Mouse (Mus musculus) layer of hippocampus, postnatal 10 days (tissue): ENCODE data around the gene Dysf. TPM values are rescaled to one million over a fixed set of nuclear protein-coding genes. Genes with fewer than 3 reads are reported as not detected.
"Not testable (repeated sequence)": the region's sequence is repeated elsewhere in the genome, so short reads cannot be mapped to it uniquely, and the experiment has no call there.

Experiments
- DNase-seq, 2 experiments: peaks; one replicate each; pipeline ENCODE4 v3.0.0; 2021; ENCODE audit warnings: low spot score in 2 of 2
- long read RNA-seq: library from polyadenylated mRNA; stranded (forward); transcript quantifications from one replicate; pipeline ENCODE4 v2.0.0, GENCODE M21; 2023
- total RNA-seq, 2 experiments: library from RNA; stranded (reverse); gene quantifications; 2 replicates each; pipeline ENCODE4 v1.2.3; 2021

Dysf gene
- 1 to 10 TPM; 3.5 to 4.0 TPM for total RNA-seq
- long read RNA-seq, partial matches to known transcripts: 1 of 8 reads
- long read RNA-seq, other reads (novel, unspliced or antisense): 7 of 8 reads

DNA sequence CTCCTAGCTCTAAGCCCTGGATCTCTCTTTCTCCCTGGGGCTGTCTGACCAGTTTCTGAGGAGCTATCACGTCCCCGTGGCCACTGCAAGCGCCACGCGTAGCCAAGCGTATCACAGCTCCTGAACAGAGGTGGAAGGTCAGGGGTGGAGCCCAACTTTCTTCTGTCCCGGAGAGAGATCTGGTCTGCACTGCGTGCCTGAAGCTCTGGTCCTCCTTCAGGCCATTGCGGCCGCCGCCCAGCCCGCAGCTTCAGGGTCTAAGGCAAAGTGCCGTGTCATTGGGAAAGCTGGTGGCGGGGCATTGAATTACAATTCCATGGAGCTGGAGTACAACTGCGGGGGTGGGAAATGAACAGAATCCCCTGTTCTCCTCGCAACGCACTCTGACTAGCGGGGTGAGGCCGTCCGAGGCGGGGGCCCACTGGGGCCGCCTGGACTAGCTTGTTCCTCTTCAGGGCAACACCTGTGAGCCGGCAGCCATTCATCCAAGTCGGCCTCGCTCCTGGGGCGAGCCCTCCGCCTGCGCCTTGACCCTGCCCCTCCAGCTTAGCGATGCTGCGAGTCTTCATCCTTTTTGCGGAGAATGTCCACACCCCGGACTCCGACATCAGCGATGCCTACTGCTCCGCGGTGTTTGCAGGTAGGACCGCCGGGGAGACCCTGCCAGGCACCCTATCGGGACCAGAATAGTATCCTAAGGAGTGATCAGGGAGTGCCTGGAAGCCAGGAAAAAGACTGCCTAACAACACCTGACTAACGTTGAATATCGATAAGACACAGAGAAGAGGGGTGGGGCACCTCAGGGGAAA, at the start of gene Dysf:
Gene Dysf, plus strand, starts transcription at position 228 of the 809 bp plus-strand sequence.
- peak; percentile 31 to 35 for DNase-seq

DNA sequence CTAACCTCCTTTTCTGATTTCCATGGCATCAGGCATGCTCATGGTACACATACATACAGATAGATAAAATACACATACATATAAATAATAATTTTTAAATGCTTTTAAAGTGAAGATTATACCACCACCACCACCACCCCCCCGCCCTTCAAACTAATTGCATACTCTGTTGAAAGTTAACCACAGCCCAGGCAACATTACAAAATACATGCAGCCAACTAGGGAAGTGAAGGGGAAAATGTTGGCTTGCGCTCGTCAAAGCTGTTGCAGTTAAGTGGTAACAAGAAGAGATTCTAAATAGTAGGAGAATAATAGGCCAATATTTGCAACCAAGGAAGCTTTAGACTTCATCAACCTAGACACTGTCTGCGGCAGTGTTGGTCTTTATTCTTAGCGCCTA, 20.7 kb upstream of the Dysf start:
- no peak for DNase-seq

DNA sequence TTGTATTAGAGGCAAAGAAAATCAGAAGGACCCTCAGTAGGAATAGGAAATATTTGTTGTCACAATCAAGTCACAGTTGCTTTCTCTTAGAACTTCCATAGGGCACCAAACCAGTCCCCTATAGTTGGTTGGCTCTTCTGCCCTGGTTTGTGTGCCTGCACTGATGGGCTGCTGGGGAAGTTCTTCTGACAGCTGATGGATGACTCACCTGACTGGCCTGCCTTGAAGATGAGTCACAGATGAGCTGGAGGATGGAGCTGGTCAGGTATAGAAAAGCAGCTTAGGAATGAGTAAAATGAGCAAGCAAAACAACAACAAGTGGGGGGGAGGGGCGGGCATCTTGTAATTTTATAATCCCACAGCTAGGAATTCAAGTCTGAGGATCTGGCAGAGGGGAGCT, 5.7 kb upstream of the Dysf start:
- DNase-seq: no peak

- no peak for DNase-seq
Measured at GRCm38 (mm10) chr6:84004295-84004694, 4.1 kb upstream of the Dysf start.

- DNase-seq: no peak
Measured at GRCm38 (mm10) chr6:84009172-84009872, 932 bp downstream of the Dysf start.

GRCm38 (mm10) chr6:84009915-84010302, 1.5 kb downstream of the Dysf start:
- DNase-seq: no peak

DNA sequence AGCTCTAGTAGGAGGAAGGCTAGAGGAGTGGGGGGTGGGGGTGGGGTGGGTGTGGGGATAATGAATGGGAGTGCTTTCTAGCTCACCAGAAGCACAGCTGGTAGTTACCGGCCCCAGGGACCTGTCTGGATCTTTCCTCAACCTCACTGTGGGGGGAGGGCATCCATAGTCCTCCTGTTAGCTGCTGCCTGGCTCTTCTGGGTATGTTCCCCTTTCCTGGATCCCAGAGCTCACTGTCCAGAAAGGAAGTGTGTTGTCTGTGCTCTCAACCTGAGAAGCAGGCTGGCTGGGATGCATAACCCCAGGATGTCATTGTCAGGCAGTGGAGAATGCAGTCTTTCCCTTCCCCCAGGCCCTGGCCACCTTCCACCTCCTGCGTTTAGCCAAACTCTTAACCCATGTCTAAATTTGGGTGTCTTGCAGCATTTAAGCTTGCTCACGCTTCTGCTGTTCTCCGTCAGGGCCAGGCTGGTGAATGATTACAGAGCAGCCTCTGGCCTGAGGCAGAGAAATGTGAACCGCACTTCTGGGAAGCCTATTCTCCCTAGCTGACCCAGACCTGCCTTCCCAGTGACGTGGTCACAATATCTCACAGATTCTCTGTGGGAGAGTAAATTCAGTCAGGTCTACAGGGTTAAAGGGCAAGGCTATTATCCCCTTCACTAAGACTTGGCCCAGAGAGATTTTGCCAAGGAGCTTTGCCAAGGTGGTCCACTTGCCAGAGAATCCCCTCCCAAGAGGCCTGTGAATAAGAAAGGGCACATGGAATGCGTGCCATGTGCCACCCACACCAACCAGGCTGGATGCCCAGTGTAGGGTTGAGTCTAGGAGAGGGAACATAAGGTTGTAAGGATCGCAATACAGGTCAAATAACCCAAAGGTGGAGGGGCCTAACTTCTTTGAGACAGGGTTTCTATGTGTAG, 2.2 kb downstream of the Dysf start:
- no peak for DNase-seq

DNA sequence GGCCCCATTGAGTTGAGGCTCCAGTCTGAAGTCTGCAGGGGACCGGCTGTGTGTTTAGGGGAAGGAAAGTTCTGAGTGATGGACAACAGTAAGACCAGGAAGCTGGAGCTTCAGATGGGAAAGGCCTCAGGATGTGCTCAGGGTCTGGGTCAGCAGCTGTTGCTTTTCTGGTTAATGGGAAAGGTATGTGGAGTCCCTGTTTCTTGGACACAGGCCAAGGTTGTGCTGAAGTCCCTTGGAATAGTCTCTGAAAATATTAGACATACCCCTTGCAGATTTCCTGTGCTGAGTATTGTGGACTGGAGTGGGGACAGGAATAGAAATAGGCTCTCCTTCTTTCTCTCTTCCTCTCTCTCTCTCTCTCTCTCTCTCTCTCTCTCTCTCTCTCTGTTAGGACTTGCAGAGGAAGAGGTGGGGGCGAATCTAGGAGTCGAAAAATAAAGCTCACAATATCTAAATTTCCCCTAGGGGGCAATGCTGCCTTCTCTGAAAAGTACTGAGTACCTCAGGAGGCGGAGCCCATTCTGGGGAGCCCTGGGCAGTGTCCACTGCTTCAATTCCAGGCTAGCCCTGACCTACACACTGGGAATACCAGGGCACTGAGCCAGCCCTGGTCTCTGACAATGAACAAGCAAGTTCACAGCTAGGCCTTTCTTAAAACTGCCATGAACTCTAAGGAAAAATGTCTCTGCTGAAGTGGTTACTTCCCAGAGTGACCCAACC, 6.7 kb downstream of the Dysf start:
- DNase-seq: not testable (repeated sequence)

DNA sequence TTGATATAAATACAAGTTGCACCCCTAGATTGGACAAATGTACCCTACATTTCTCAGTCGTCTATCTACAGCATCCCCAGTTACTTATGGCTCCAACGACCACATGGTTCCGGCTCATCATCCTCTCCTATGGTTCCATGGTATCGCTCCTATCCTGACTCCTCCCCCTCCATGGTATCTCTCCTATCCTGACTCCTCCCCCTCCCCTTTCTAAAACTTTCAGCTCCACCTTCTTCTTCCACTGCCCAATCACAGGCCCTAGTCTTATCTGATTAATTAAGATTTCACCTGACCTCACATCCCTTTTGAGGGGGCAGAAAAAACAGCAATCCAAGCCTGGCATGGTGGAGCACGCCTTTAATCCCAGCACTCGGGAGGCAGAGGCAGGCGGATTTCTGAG, 8.5 kb downstream of the Dysf start:
- no peak for DNase-seq

- no peak for DNase-seq
Measured at GRCm38 (mm10) chr6:84017392-84017791, 9.0 kb downstream of the Dysf start.

DNA sequence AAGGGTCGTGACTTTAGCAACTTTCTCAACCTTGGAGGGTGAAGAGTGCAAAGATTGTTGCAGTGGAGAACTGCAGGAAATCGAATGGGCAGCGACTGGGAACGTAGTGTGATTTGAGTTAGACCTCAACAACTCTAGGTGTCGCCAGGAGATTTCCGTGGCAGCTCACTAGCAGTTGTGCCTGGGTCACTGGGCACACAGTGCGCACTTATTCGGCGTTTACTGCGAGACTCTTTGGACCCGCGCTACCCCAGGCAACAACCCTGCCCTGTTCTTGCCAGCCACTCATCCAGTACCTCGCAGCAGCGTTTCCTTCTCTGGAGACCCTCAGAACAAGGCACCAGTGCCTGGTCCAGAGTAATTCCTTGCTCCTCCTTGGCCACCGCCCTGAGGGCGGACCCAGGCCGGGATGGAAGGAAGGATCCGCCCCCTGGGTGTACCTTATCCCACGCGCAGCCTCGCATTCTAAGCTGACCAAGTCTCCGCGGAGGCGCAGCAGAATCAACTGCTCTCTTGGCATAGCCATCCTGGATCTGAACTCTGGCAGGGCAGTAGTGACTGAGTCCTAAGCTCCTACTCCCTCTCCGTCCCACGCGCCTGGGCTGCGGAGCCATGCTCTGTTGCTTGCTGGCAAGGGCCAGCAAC, 10.6 kb downstream of the Dysf start:
- no peak for DNase-seq

DNA sequence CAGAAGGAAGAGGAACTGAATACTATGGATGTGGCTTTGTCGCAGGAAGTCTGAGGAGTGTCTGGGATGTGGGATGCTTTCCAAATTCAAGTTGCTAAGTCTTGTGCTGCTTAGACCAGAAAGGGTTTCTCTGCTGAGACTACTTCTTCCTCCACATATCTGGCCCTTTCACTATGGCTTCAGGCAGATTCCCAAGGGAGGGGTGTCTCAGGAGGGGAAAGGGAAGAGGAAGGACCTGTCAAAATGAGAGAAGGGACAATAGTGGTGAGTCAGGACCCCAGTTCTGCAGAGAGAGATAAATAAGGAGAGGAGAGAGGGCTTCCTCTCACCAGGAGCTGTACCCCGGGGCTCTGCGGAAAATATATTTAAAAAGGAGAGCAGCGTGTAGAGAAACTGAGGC, 11.6 kb downstream of the Dysf start:
- no peak for DNase-seq

GRCm38 (mm10) chr6:84021990-84022389, 13.6 kb downstream of the Dysf start:
- DNase-seq: no peak

GRCm38 (mm10) chr6:84025636-84026035, 17.2 kb downstream of the Dysf start:
- no peak for DNase-seq

DNA sequence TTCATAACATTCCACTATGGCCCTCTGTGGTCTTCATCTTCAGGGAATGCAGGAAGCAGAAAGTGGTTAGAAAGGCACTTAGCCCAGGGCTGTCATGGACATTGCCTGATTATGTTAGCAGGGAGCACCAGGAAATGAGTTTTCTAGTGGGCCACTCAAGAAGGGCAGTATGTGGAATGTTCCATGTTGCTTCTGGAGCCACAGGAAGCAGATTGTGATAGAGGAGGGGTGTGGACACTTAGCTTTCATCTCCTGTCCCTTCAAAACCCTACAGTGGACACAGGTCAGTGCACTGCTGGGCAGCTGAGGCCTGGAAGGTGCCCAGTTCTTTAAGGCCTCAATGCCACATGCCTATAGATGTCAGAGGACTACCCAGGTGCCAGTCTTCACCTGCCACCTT, 20.4 kb downstream of the Dysf start:
- DNase-seq: no peak

- DNase-seq: no peak
Measured at GRCm38 (mm10) chr6:84029775-84030174, 21.4 kb downstream of the Dysf start.

GRCm38 (mm10) chr6:84032516-84032915, 24.1 kb downstream of the Dysf start:
- DNase-seq: not testable (repeated sequence)

DNA sequence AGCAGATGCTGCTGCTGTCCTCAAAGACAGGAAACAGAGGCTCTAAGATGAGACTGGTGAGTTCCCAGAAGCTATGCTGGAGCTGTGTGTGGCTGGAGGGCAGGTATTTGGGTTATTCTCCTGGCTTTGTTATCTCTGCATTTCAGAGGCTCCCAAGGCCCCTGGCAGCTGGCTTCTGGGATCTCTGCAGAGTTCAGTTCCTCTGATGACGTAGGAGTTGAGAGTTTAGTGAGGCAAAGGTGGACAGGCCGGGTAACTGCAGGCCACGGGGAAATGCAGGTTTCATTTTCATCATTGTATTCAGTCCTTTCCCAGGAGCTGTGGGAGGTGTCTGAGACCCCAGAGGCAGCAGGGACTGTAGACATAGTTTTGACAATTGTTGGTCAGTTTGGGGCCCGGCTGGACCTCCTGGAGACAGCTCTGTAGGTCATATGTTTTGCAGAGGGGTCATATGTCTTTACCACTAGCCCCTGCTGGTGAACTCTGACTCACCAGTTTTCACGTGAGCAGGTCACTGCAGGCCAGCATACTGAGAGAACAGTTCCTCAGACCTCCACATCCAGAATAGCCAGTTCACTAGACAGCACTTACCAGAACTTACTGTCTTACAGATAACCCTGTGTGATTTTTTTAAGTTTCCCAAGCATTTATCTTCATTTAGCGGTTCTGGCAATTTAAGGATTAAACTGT, 35.0 kb downstream of the Dysf start:
- DNase-seq: no peak

DNA sequence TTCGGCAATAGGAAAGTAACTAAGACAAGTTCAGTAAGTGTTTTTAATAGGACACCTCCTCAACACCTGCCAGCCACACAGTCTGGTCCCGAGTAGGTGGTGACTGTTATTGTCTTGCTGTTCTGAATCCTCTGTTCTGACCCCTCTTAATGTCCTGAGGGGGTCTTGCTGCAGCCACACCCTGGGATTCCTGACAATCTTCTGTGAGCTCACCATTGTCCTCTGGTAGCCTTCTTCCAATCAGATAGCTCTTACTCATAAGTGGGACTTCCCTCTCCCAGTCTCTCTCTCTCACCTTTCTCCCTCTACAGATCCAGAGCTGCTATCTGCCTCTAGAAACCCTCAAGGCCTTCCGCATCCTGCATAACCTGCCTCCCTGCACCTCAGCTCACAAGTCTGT, 36.3 kb downstream of the Dysf start:
- DNase-seq: no peak

DNA sequence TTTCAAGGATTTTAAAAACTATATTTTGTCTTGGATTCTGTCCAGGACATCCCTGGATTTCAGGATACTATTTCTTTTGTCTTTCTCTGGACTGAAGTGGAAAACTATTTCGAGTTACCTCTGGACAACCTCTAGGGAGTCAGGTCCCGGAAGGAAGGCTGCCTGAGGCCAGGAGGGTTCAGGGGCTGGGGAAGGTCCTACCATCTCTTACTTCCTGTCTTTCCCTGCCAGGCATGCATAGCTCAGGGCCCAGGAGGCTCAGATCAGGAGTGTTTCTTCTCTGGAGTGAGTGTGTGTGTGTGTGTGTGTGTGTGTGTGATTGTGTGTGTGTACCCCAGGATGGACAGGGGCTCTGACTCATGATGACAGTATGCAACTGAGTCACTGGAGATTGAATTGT, 40.5 kb downstream of the Dysf start:
- no peak for DNase-seq
